Mouse (Mus musculus) heart, embryonic 10.5 days (tissue): ENCODE data around the gene Kazald1. TPM values are rescaled to one million over a fixed set of nuclear protein-coding genes. Genes with fewer than 3 reads are reported as not detected.

Experiments used
- DNase-seq: peaks from one replicate; pipeline ENCODE4 v3.0.0-alpha.2; 2017; ENCODE audit warnings: low spot score
- H3K27ac ChIP-seq: fragments of 300-500 bp; sonication (generic); 2 replicates; pipeline ENCODE4 v1.5.1; 2016; ENCODE audit warnings: mild to moderate bottlenecking
- H3K27me3 ChIP-seq: fragments of 300-500 bp; sonication (generic); 2 replicates; pipeline ENCODE4 v1.6.1; 2016; ENCODE audit warnings: mild to moderate bottlenecking; ENCODE audit not compliant: poor library complexity, insufficient read depth, severe bottlenecking
- H3K36me3 ChIP-seq: fragments of 300-500 bp; sonication (generic); 2 replicates; pipeline ENCODE4 v1.6.1; 2016; ENCODE audit warnings: mild to moderate bottlenecking, moderate library complexity
- H3K4me1 ChIP-seq: fragments of 300-500 bp; sonication (generic); 2 replicates; pipeline ENCODE4 v1.6.1; 2016; ENCODE audit warnings: mild to moderate bottlenecking
- H3K4me3 ChIP-seq: fragments of 300-500 bp; sonication (generic); 2 replicates; pipeline ENCODE4 v1.5.1; 2016; ENCODE audit warnings: mild to moderate bottlenecking, moderate library complexity
- H3K9me3 ChIP-seq: fragments of 300-500 bp; sonication (generic); 2 replicates; pipeline ENCODE4 v1.6.1; 2016; ENCODE audit warnings: mild to moderate bottlenecking, moderate library complexity
- WGBS: fragments of 180-500 bp; shearing (Covaris S2); methylation state at CpG from one replicate; pipeline ENCODE4 v1.1.7; 2016; 5-methylcytosine and 5-hydroxymethylcytosine counted together
- polyA plus RNA-seq: library from polyadenylated mRNA; unstranded; fragments of >200 nt; fragmentation: Nextera tagmentation; extraction: Ambion mirVana; gene quantifications from 2 replicates; pipeline ENCODE4 v1.2.1, GENCODE M21; 2016

Kazald1 gene
- polyA plus RNA-seq, 1 experiment from 2014 or later, result 6.3 TPM

DNA sequence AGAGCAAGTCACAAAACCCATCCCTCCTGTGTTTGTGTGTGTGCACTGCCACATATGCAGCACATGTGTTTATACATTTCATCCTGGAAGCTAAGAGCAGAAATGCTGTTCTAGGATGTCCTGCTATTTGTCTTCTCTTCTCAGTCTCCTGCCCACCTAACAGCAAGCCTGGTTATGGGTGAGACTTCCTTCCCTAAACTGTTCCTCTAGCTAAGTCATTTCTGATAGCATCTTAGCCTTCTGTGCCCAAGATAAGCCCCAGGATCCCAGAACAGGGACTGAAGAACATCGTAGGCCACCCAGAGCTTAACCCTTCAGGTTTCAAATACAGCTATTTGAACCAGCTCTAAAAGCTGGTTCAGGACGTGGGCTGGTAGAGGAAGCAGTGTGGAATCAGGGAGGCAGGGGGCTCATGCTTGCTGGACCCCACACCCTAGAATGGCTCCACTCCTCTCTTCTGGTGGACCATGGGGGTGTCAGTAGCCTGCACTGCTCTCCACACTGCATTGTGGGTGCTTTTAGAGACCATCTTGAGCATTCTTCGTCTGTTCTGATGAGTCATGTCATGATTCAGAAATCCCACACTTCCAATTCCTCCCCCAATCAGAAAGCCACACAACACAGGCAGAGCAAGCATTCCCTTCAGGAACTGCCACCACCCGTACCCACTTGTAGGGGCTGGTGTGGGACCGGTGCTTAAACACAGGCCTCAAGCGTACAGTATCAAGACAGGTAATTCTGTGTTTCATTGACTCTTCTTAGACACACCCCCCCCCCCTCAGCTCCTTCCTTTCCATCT, 19.9 kb upstream of the Kazald1 start:
- DNase-seq, result no peak
- WGBS, result 68% methylated on average over 6 of the region's 6 CpGs
- Histone ChIP-seq H3K27me3 (0 out of 2 replicates have a peak, but pooled peaks cover 3% of the 10 kb centered on the region), H3K4me3 (no peak overlapping the region), H3K36me3 (peaks cover 28% of the 10 kb centered on the region), H3K9me3 (no peaks in the 10 kb centered on the region), H3K27ac (no peak overlapping the region), H3K4me1 (peaks cover 29% of the 10 kb centered on the region)

DNA sequence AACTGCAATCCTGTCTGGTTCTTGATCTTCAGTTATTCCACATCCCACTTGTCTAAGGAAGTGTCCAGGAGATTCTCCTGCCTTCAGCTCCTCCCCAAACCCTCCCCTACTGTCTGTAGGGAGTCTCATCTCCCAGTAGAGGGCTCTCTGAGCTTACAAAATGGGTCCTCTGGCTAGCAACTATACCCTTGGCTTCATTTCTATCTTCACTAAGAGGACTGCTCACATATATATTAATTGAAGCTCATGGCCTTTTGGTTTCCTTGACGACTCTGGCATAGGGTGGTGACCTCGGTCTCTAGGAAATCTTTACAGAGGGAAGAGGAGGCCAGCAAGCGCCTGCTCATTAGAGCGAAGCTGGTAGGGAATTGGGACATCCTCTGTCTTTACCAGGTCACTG, 18.7 kb upstream of the Kazald1 start:
- Histone ChIP-seq H3K27me3 (0 out of 2 replicates have a peak, but pooled peaks cover 3% of the 10 kb centered on the region), H3K4me1 (peaks cover 29% of the 10 kb centered on the region), H3K36me3 (peaks cover 24% of the 10 kb centered on the region), H3K27ac (0 out of 2 replicates have a peak overlapping the region, but pooled peaks have one; percentile 91), H3K9me3 (no peaks in the 10 kb centered on the region), H3K4me3 (no peak overlapping the region)
- DNase-seq, result no peak
- 48% methylated on average over 4 of the region's 4 CpGs for WGBS

DNA sequence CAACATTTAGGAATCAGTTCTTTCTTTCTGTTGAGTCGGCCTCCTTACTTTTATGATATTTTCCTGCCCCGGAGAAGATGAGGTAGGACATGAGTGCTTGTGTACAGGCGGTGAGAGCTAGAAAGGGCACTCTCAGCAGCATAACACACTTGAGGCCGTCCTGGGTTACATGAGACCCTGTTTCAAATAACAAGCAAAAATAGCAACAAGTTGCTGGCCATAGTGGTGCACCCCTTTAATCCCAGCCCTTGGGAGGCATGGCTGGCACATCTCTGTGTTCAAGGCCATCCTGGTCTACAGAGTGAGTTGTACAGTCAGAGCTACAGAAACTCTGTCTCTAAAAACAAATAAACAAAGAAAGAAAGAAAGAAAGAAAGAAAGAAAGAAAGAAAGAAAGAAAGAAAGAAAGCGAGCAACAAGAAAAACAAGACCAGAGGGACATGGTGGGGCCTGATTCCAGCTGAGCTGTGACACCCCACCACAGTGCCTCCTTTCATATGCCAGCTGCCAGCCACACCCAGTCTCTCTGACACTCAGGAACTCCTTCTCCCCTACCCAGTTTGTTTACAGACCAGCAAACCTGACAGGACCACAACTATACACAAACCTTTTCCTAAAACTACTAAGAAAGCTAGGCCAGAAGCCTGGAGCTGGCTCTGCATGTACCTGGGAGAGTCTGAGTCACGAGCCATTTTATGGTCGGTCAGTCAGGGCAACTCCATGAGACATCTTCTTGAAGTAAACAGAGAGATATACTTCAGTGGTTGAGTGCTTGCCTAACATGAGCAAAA, 17.9 kb upstream of the Kazald1 start:
- Histone ChIP-seq H3K27me3 (0 out of 2 replicates have a peak, but pooled peaks cover 3% of the 10 kb centered on the region), H3K4me3 (peak overlapping the region; percentile 78), H3K27ac (peak overlapping the region; percentile 91), H3K36me3 (peaks cover 18% of the 10 kb centered on the region), H3K4me1 (peaks cover 29% of the 10 kb centered on the region), H3K9me3 (no peaks in the 10 kb centered on the region)
- 74% methylated on average over 7 of the region's 7 CpGs for WGBS
- DNase-seq, result no peak

DNA sequence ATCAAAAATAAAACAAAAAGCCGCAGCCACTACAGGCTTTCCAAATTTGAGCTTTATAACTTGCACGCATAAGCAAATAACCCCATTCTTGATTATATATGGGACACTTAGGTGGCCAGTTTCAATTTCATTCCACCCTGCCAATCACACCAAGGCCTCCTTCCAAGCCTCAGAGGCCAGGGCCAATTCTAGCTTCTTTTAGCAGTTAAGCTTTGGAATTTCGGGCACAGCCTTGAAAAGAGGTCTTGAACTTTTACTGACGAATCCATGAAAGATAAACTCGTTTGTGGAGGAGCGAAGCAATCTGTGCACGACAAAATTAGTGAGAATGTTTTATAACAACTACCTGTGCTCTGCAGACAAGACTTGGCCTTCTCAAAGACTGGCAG, 17.3 kb upstream of the Kazald1 start:
- WGBS, result 46% methylated on average over 7 of the region's 7 CpGs
- no peaks in the 10 kb centered on the region for H3K9me3 ChIP-seq
- H3K27ac ChIP-seq, result peak overlapping the region; percentile 91
- DNase-seq, result no peak
- peaks cover 29% of the 10 kb centered on the region for H3K4me1 ChIP-seq
- H3K27me3 ChIP-seq, result 0 out of 2 replicates have a peak, but pooled peaks cover 3% of the 10 kb centered on the region
- peak overlapping the region; percentile 78 for H3K4me3 ChIP-seq
- H3K36me3 ChIP-seq, result peaks cover 12% of the 10 kb centered on the region; the same call in 1 of the 2 replicates

DNA sequence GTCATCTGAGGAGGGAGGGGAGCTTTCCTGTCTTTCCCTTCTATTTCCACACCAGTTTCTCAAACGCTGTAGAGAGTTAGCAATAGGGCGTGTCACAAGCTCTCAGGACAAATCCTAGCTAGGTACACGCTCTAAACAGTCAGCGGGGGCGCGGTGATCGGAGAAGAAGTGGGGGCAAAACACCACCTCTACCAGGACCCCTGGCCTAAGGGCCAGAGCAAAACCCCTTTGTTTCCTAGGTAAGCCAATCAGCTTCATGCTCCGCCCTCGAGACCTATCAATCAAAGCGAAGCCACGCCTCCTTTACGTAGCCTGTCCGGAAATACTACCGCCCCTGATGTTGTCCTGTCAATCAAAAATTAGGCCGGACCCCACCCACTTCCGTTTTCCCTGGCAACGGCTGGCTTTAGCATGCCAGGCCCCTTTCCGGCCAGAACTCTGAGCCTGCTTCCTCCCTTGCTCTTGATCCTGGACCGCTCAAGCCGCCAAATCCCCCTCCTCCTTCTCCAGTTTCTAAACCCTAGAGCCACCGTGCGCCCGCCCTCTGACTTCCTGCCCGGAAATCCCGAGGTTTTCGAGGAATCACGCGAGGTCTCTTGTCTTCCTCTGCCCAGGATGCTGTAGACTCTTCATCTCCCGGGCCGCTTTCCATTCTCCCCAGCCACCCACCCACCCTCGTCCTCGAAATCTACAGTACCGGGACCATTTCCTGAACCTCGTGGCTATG, 16.8 kb upstream of the Kazald1 start:
- Histone ChIP-seq H3K4me1 (peaks cover 29% of the 10 kb centered on the region), H3K27ac (peak overlapping the region; percentile 91), H3K27me3 (0 out of 2 replicates have a peak, but pooled peaks cover 3% of the 10 kb centered on the region), H3K4me3 (peak overlapping the region; percentile 78), H3K36me3 (peaks cover 9% of the 10 kb centered on the region; the same call in 1 of the 2 replicates), H3K9me3 (no peaks in the 10 kb centered on the region)
- WGBS, result under 1% methylated on average over 34 of the region's 34 CpGs
- peak; percentile 98 for DNase-seq

DNA sequence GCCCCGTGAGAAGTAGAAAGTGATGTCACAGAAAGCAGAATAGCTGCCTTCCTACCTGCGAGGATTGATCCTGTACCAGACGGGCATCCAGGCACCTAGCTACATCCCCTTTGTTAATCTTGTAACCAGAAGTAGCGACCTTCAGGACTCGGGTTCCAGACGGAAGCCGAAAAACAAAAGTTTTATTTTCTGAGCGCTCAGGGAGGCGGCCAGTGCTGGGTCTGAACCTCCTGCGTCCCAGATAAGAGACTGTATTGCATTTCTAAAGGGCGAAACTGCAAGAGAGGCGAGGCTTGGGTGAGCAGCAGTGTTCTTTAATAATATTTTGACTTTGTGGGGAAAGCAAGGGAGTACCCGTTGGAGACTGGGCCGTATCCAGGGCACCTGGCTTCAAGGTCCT, 16.2 kb upstream of the Kazald1 start:
- no peak for DNase-seq
- Histone ChIP-seq H3K9me3 (no peaks in the 10 kb centered on the region), H3K27ac (peak overlapping the region; percentile 91), H3K4me1 (peaks cover 31% of the 10 kb centered on the region), H3K36me3 (peaks cover 6% of the 10 kb centered on the region; the same call in 1 of the 2 replicates), H3K4me3 (peak overlapping the region; percentile 78), H3K27me3 (peaks cover 6% of the 10 kb centered on the region)
- WGBS, result 2% methylated on average over 14 of the region's 14 CpGs

DNA sequence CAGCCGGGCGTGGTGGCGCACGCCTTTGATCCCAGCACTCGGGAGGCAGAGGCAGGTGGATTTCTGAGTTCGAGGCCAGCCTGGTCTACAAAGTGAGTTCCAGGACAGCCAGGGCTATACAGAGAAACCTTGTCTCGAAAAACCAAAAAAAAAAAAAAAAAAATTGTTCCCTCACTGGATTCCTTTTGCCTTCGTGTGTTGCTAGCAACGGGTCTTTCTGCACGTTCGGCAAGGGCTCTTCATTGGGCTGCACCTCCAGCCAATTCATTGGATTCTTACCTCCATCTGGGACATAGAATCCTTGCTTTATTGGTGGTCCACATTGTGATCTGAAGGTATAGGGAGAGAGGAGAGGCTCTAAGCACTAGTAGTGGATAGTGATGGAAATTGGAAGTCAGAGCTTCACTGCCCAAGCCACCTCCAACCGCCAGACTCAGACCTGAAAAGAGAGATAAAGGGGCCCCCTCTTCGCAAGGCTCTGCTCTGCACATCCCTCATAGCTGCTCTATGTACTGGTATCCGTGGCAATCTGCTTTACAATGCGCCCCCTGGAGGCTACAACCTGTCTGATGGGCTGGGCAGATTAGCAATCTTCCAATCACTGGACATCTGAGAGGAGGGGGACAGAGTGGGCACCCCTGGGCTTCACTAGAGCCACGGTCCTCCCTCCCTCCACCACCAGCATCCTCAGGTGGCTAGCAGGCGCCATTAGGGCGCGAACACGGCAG, 11.3 kb upstream of the Kazald1 start:
- Histone ChIP-seq H3K36me3 (no peaks in the 10 kb centered on the region), H3K9me3 (no peaks in the 10 kb centered on the region), H3K4me1 (peaks cover 14% of the 10 kb centered on the region), H3K4me3 (peak overlapping the region; percentile 33; the same call in 1 of the 2 replicates), H3K27ac (no peak overlapping the region), H3K27me3 (peaks cover 52% of the 10 kb centered on the region)
- DNase-seq, result no peak
- WGBS, result 46% methylated on average over 20 of the region's 20 CpGs

DNA sequence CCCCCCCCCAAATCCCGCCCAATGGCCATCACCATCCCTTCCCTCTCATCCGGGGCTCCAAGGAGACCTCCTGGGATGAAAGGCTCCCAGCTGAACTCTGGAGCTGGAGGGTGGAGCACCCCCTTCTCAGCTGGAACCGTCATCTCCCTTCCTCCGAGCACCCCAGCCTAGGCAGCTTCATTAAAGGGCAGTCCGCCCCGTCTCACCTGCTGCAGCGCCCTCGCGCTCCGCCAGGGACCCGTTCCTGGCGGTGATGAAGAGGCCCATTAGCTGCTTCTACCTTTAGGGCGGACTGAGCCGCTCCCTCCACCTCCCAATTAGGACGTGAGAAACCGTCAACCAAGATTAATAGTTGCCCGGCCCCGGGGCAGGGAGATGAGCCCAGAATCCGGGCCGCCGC, 9.8 kb upstream of the Kazald1 start:
- Histone ChIP-seq H3K4me1 (peaks cover 6% of the 10 kb centered on the region), H3K36me3 (no peaks in the 10 kb centered on the region), H3K27me3 (peaks cover 57% of the 10 kb centered on the region), H3K9me3 (no peaks in the 10 kb centered on the region), H3K27ac (no peak overlapping the region), H3K4me3 (no peak overlapping the region)
- DNase-seq, result no peak
- 5% methylated on average over 21 of the region's 21 CpGs for WGBS

DNA sequence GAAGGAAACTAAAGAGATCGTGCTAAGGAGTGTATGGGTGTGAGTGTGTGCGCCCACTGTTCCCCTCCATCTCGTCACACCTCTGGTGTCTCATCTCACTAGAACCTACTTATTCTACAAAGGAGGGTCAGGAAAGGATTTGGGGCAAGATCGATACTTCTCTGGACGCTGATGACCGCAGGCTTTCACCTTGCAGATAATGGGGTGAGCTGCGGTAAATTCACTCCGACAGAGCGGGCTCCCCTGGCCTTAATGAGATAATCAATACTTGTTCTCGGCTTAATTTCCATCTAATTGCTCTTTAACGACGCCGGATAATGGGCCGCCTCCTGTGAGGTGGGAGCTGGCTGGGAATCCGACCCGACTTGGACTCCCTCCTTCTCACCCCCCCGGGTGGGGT, 7.9 kb upstream of the Kazald1 start:
- Histone ChIP-seq H3K4me1 (peaks cover 6% of the 10 kb centered on the region), H3K27me3 (peaks cover 70% of the 10 kb centered on the region), H3K27ac (no peak overlapping the region), H3K36me3 (no peaks in the 10 kb centered on the region), H3K9me3 (no peaks in the 10 kb centered on the region), H3K4me3 (no peak overlapping the region; the same call in 1 of the 2 replicates)
- no peak for DNase-seq
- 26% methylated on average over 17 of the region's 17 CpGs for WGBS

DNA sequence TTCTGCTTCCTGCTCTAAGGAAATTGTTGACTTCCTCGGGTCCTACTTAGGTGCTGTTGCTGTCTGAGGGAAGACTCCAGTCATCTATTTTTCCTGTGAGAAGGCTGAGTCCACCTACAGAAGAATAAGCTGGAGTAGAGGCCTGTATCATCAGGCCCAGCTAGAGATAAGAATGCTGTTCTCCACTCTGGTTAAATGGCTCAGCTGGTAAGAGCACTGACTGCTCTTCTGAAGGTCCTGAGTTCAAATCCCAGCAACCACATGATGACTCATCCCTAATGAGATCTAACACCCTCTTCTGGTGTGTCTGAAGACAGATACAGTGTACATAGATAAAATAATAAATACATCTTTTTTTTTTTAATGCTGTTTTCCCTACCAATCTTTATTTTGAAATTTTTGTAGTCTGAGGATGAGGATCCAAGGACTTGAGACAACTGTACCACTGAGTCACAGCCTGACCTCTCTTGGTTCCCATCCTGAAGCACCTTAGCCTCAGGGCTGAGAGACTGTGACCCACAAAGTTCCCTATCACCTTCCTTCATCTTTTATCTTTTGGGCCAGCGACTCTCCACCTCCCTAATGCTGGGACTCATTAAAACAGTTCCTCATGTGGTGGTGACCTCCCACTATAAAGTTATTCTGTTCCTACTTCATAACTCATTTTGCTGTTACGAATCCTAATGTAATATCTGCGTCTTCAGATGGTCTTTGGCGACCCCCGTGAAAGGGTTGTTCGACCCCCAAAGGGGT, 7.1 kb upstream of the Kazald1 start:
- no peak overlapping the region; the same call in 1 of the 2 replicates for H3K4me3 ChIP-seq
- no peak overlapping the region for H3K27ac ChIP-seq
- H3K4me1 ChIP-seq, result peaks cover 6% of the 10 kb centered on the region
- H3K9me3 ChIP-seq, result no peaks in the 10 kb centered on the region
- H3K36me3 ChIP-seq, result no peaks in the 10 kb centered on the region
- WGBS, result 80% methylated on average over 7 of the region's 7 CpGs
- DNase-seq, result no peak
- H3K27me3 ChIP-seq, result peaks cover 70% of the 10 kb centered on the region

DNA sequence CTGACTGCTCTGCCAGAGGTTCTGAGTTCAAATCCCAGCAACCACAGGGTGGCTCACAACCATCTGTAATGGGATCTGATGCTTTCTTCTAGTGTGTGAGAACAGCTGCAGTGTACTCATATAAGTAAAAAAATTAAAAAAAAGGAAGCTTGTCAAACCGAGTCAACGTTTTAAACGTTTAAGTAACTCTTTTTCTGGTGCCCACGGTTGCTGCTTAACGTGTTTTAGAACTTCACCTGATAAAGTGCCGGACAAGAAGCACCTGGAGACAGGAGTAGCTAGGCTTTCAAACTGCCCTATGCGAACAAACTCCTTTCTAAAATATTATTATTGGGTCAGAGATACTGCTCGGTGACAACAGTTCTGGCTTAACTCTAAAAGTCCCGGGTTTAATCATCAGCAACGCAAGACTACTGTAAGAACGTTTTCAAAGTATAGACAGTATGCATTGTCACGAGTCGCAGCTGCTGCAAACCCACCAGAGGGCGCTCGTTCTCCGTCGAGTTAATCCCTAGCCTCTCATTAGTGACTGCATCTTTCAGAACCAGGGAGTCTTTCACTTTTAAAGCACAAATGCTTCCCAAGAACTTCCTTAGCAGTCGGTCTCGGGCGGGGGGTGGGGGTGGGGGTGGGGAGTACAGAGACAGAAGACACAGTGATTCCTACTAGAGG, 1.0 kb upstream of the Kazald1 start:
- H3K27ac ChIP-seq, result peak overlapping the region; percentile 95
- 8% methylated on average over 20 of the region's 20 CpGs for WGBS
- H3K27me3 ChIP-seq, result peaks cover 59% of the 10 kb centered on the region
- H3K36me3 ChIP-seq, result no peaks in the 10 kb centered on the region
- no peaks in the 10 kb centered on the region for H3K9me3 ChIP-seq
- peaks cover 28% of the 10 kb centered on the region for H3K4me1 ChIP-seq
- H3K4me3 ChIP-seq, result peak overlapping the region; percentile 74
- DNase-seq, result peak; percentile 92
